Mouse (Mus musculus) ES-Bruce4 (cell line): ENCODE measurements around the gene Myo10.

Source experiments
- CTCF ChIP-seq: IDR thresholded peaks from one replicate; pipeline ENCODE4 v1.8.1; 2011; ENCODE audit warnings: low read depth, low read length
- POLR2A ChIP-seq: IDR thresholded peaks from one replicate; pipeline ENCODE4 v1.8.1; 2011; ENCODE audit warnings: low read length; ENCODE audit not compliant: insufficient read depth

GRCm38 (mm10) chr15:25805336-25806110 is 183.2 kb downstream of the Myo10 start:
- TF ChIP-seq CTCF (peak; percentile 92), POLR2A (no peak)
